Mouse (Mus musculus): ENCODE data around the gene Gm13306. TPM values are rescaled to one million over a fixed set of nuclear protein-coding genes. Genes with fewer than 3 reads are reported as not detected.
"Not testable (repeated sequence)": the region's sequence is repeated elsewhere in the genome, so short reads cannot be mapped to it uniquely, and the experiment has no call there.

Gene Gm13306
- not detected in 2 replicates for polyA plus RNA-seq (2016; fragmentation: Nextera tagmentation; extraction: Ambion mirVana)

DNA sequence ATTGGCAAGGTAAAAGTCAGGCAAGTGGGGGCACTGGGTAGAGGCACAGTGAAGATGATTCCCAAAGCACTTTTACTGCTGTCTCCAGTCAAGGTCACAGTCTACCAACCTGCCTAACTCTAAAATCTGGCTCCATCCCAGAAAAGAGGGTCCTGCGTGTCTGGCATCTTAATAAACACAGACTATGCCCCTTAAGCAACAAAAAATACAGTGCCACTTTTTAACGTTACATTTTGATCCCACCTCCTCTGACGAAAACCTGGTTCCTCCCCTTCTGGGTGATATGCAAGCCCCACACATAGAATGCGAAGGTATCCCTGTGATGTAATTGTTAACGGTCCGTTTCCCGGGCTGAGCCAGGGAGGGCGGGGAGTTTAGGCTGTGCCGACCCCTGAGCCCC is at the start of gene Gm13306:
Gene Gm13306, plus strand, starts transcription at position 301 of the 400 bp plus-strand sequence.
- no CpG with 5 or more reads among the region's 9 CpGs for WGBS
- ATAC-seq (ENCODE audit: insufficient number of reproducible peaks, insufficient read depth, low FRiP score, low TSS enrichment): not testable (repeated sequence)

DNA sequence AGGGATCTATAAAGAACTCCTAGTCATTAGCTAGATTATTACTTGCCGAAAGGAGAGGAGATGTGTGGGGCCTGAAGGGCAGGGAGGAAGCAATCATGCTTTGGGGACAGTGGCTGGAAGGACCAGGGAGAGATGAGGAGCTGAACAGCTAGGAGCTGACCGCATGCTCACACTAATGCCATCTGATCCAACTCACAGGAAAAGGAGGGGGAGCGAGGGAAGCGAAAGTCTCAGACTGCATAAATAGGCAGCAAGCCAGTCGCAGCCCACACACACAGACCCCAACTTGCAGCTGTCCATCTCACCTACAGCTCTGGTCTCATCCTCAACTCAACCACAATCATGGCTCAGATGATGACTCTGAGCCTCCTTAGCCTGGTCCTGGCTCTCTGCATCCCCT is 38.7 kb upstream of the Gm13306 start, which contains the start of gene Gm13304:
Gene Gm13304, plus strand, starts transcription at position 301 of the 400 bp plus-strand sequence.
- not testable (repeated sequence) for ATAC-seq (ENCODE audit: insufficient number of reproducible peaks, insufficient read depth, low FRiP score, low TSS enrichment); H3K4me3 ChIP-seq; H3K9ac ChIP-seq; H3K9me3 ChIP-seq; H3K27me3 ChIP-seq; H3K4me1 ChIP-seq; H3K4me2 ChIP-seq (replicated peaks); H3K36me3 ChIP-seq; H3K27ac ChIP-seq
- WGBS: no CpG with 5 or more reads among the region's 5 CpGs

More for the DNA sequence above, at the start of gene Gm13306:
- not testable (repeated sequence) for H3K27me3 ChIP-seq; H3K9ac ChIP-seq; H3K9me3 ChIP-seq; H3K4me3 ChIP-seq; H3K4me2 ChIP-seq (replicated peaks); H3K4me1 ChIP-seq; H3K36me3 ChIP-seq; H3K27ac ChIP-seq

DNA sequence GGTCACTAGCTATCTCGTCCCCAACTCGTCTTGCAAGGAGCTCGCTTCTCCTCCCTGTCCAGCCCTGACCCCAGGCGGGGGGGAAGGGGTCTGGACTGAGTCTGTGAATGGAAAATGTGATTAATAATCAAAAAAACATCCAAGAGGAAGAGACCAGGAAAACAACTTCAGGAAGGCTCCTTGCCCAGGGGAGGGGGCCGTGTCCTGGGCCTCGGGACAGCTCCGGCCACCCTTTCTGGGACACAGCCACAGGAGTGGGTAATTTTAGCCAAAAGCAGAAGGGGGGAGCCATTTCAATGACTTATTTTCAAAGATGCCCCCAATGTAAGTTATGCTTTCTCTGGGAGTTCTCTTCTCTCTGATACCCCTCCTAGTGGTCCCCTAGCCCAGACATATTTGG is 15.3 kb downstream of the Gm13306 start, which contains the start of gene Gm13305:
Gene Gm13305, minus strand, starts transcription at position 101 of the 400 bp plus-strand sequence.
- H3K4me3 ChIP-seq; H3K9me3 ChIP-seq; H3K27me3 ChIP-seq; H3K27ac ChIP-seq; H3K9ac ChIP-seq; ATAC-seq (ENCODE audit: insufficient number of reproducible peaks, insufficient read depth, low FRiP score, low TSS enrichment); H3K4me2 ChIP-seq (replicated peaks); H3K36me3 ChIP-seq; H3K4me1 ChIP-seq: not testable (repeated sequence)
- WGBS: no CpG with 5 or more reads among the region's 7 CpGs

DNA sequence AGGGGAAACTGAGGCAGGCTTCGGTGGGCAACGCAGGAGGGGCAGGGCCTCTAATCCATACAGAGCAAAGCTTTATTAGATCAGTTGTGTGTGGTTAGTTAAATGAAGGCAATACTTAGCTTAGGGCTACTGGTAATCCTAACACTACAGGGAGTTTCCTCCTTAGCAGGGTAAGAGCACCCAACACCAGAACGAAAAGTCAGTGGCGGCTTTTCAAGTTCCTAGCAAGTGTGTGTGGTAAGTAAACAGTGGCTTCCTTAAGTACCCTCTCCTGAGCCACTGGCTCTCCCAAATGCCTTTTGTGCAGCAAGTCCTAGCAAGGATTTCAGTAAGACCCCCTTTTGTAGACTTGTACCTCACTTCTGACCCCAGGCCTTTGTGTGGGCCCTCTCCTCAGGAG is 25.0 kb downstream of the Gm13306 start:
- H3K4me2 ChIP-seq (replicated peaks); H3K9me3 ChIP-seq; ATAC-seq (ENCODE audit: insufficient number of reproducible peaks, insufficient read depth, low FRiP score, low TSS enrichment); H3K27ac ChIP-seq; H3K36me3 ChIP-seq; H3K4me1 ChIP-seq; H3K9ac ChIP-seq; H3K4me3 ChIP-seq; H3K27me3 ChIP-seq: not testable (repeated sequence)
- WGBS: no CpG with 5 or more reads among the region's 4 CpGs

DNA sequence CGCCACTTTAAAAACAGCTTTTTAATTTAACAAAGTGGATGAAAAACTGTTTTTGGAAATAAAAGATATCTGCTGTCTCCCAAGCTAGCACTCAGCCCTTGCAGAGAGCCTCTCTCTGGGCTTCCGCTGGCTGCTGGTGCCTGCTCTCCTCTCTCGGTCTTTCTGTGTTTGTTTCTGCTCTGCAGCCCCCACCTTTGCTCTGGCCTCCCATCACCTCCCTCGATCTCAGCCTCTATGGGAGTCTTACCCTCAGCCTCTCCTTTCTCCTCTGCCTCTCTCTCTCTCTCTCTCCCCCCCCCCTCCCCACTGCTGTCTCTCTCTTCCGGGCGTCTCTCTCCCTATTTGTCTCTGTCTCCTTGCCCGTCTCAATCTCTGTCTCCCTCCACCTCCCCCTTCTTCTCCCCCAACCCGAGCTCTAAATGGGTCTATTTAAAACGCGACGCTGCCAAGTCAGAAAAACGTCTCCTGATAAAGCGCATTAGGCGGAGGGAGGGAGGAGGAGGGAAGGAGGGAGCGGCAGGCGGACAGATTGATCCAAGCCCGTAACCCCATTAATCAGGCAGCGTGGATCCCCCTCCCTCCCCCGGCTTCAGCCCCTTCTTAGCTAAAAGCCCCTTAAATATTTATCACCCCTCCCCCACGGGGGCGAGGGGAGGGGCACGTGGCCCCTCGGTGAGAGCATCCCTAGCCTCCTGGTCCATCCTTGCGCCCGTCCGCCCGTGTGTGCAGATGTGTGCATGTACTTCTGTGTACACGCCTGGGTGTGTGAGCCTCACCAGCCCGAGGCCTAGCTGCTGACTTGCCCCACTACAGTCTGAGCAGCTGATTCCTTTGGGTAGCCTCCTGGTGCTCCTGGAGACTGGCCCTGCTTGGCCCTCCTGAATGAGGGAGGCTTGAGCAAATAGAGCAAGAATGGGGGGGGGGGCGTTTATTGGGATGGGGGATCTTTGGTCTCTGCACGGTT is 30.3 kb downstream of the Gm13306 start:
- H3K4me2 ChIP-seq (replicated peaks); ATAC-seq (ENCODE audit: insufficient number of reproducible peaks, insufficient read depth, low FRiP score, low TSS enrichment); H3K4me1 ChIP-seq; H3K9me3 ChIP-seq; H3K27me3 ChIP-seq; H3K9ac ChIP-seq; H3K4me3 ChIP-seq; H3K36me3 ChIP-seq; H3K27ac ChIP-seq: not testable (repeated sequence)
- no CpG with 5 or more reads among the region's 31 CpGs for WGBS

DNA sequence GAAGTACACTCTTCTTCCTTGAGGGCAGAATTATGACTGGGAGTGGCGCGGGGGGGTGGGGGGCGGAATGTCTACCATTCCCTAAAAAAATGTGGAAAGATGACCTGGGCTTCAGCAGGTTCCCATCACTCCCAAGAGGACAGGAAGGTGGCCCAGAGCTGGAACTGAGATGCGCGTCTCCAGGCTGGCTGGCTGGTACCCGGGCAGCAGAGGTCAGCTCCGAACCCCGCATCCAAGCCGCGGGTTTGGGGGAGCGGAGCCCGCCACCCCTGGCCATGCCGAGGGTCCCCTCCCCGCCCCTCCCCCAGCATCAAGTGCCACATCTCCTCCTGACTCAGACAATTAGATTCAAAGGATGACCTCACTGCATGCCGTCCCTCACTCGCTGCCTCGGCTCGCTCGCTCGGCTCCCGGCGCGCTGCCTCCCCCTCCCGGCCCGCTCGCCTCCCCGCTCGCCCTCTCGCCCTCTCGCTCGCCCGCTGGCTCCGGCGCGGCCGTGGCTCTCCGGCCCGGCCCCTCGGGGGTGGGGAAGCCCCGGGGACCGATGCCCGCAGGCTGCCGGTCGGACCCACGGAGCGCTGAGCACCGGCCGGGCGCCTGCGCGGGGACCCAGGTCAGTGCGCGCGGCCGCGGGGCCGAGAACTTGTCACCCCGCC is 31.2 kb downstream of the Gm13306 start:
- H3K4me2 ChIP-seq (replicated peaks); H3K4me1 ChIP-seq; H3K9ac ChIP-seq; H3K9me3 ChIP-seq; H3K4me3 ChIP-seq; ATAC-seq (ENCODE audit: insufficient number of reproducible peaks, insufficient read depth, low FRiP score, low TSS enrichment); H3K36me3 ChIP-seq; H3K27me3 ChIP-seq; H3K27ac ChIP-seq: not testable (repeated sequence)
- no CpG with 5 or more reads among the region's 58 CpGs for WGBS

DNA sequence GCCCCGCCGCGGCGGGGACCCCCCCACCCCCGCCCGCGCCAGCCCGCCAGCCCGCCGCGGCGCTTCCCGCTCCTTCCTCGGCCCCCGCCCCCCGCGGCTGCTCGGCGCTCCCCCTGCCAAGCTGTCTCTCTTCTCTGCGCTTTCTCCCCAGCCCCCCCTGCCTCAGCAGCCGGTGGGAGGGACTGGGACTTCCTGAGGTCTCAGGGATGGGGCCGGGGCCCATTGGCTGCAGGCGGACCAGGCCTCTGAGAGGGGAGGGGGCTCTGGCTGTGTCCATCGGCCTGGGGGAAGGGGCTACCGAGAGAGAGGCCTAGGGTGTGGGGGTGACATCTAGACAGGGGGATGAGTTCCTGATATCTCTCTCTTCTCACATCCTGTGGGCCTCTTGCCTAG is 31.7 kb downstream of the Gm13306 start:
- WGBS: no CpG with 5 or more reads among the region's 25 CpGs
- H3K27me3 ChIP-seq: not testable (repeated sequence)
- ATAC-seq (ENCODE audit: insufficient number of reproducible peaks, insufficient read depth, low FRiP score, low TSS enrichment): peak; percentile 41; the same call in 1 of the 2 replicates

More for the DNA sequence above, 31.7 kb downstream of the Gm13306 start:
- H3K9ac ChIP-seq; H3K4me3 ChIP-seq; H3K4me2 ChIP-seq (replicated peaks); H3K27ac ChIP-seq; H3K36me3 ChIP-seq; H3K9me3 ChIP-seq; H3K4me1 ChIP-seq: not testable (repeated sequence)

Other genes starting within 250 kb of the Gm13306 start
- 11.7 TPM in 1 of 2 replicates, not detected in the other for gene Gm21541, start 249.8 kb upstream of the Gm13306 start, polyA plus RNA-seq (2016; fragmentation: Nextera tagmentation; extraction: Ambion mirVana)
- 4.0 and 4.4 TPM in 2 replicates for gene Gm20878, start 211.9 kb upstream of the Gm13306 start, polyA plus RNA-seq (2016; fragmentation: Nextera tagmentation; extraction: Ambion mirVana)
- 0.32 and 0.37 TPM in 2 replicates for gene Fam205a4, start 187.4 kb upstream of the Gm13306 start, polyA plus RNA-seq (2016; fragmentation: Nextera tagmentation; extraction: Ambion mirVana)
- gene Gm21093, start 118.7 kb upstream of the Gm13306 start, polyA plus RNA-seq (2016; fragmentation: Nextera tagmentation; extraction: Ambion mirVana): 0.24 TPM in 1 of 2 replicates, not detected in the other
- not detected in 2 replicates for gene Gm3893, start 62.2 kb upstream of the Gm13306 start, polyA plus RNA-seq (2016; fragmentation: Nextera tagmentation; extraction: Ambion mirVana)
- 26.6 TPM in 1 of 2 replicates, not detected in the other for gene Gm13304, start 38.6 kb upstream of the Gm13306 start, polyA plus RNA-seq (2016; fragmentation: Nextera tagmentation; extraction: Ambion mirVana)
- gene Gm13305, start 15.2 kb downstream of the Gm13306 start, polyA plus RNA-seq (2016; fragmentation: Nextera tagmentation; extraction: Ambion mirVana): not detected in 2 replicates
- gene Gm10600, start 87.2 kb downstream of the Gm13306 start, polyA plus RNA-seq (2016; fragmentation: Nextera tagmentation; extraction: Ambion mirVana): not detected in 2 replicates
- not detected in 2 replicates for gene Ccl21b, start 102.3 kb downstream of the Gm13306 start, polyA plus RNA-seq (2016; fragmentation: Nextera tagmentation; extraction: Ambion mirVana)
- not detected in 2 replicates for gene Gm21953, start 140.8 kb downstream of the Gm13306 start, polyA plus RNA-seq (2016; fragmentation: Nextera tagmentation; extraction: Ambion mirVana)
- gene Fam205a3, start 164.9 kb downstream of the Gm13306 start, polyA plus RNA-seq (2016; fragmentation: Nextera tagmentation; extraction: Ambion mirVana): not detected in 2 replicates

All from embryonic facial prominence, embryonic 12.5 days (tissue).